Mouse (Mus musculus) ES-Bruce4 (cell line): ENCODE results near the gene Trrap. TPM values are rescaled to one million over a fixed set of nuclear protein-coding genes. Genes with fewer than 3 reads are reported as not detected.

Experiments used
- H3K27ac ChIP-seq: 2 replicates; pipeline ENCODE4 v1.5.1; 2012; ENCODE audit warnings: low read length, inconsistent platforms; ENCODE audit not compliant: insufficient read depth
- H3K27me3 ChIP-seq: 2 replicates; pipeline ENCODE4 v1.6.1; 2012; ENCODE audit warnings: mild to moderate bottlenecking, low read length, inconsistent platforms; ENCODE audit not compliant: control insufficient read depth, poor library complexity, insufficient read depth, severe bottlenecking
- H3K36me3 ChIP-seq: 2 replicates; pipeline ENCODE4 v1.6.1; 2012; ENCODE audit warnings: inconsistent platforms, mild to moderate bottlenecking, low read length, moderate library complexity; ENCODE audit not compliant: control insufficient read depth, poor library complexity, insufficient read depth, severe bottlenecking
- H3K4me1 ChIP-seq: one replicate; pipeline ENCODE4 v1.8.1; 2011; ENCODE audit warnings: low read length; ENCODE audit not compliant: control insufficient read depth, insufficient read depth
- H3K4me3 ChIP-seq: 2 replicates; pipeline ENCODE4 v1.5.1; 2011; ENCODE audit warnings: low read depth, mild to moderate bottlenecking, low read length
- H3K9ac ChIP-seq: 2 replicates; pipeline ENCODE4 v1.6.1; 2012; ENCODE audit warnings: low read depth, mild to moderate bottlenecking, inconsistent platforms; ENCODE audit not compliant: poor library complexity, severe bottlenecking
- H3K9me3 ChIP-seq: replicated peaks from 2 replicates; pipeline ENCODE4 v1.6.1; 2012; ENCODE audit warnings: mild to moderate bottlenecking, low read length, inconsistent platforms; ENCODE audit not compliant: control insufficient read depth, poor library complexity, insufficient read depth, severe bottlenecking
- CTCF ChIP-seq: IDR thresholded peaks from one replicate; pipeline ENCODE4 v1.8.1; 2011; ENCODE audit warnings: low read depth, low read length
- POLR2A ChIP-seq: IDR thresholded peaks from one replicate; pipeline ENCODE4 v1.8.1; 2011; ENCODE audit warnings: low read length; ENCODE audit not compliant: insufficient read depth
- polyA plus RNA-seq: library from polyadenylated mRNA; stranded (reverse); fragments of >200 nt; gene quantifications from 2 replicates; pipeline ENCODE4 v1.2.4, GENCODE M21; 2011; ENCODE audit warnings: low read depth; ENCODE audit not compliant: missing spikeins, insufficient read depth, insufficient read length

The Trrap gene
- polyA plus RNA-seq, 1 experiment = 106 TPM

DNA sequence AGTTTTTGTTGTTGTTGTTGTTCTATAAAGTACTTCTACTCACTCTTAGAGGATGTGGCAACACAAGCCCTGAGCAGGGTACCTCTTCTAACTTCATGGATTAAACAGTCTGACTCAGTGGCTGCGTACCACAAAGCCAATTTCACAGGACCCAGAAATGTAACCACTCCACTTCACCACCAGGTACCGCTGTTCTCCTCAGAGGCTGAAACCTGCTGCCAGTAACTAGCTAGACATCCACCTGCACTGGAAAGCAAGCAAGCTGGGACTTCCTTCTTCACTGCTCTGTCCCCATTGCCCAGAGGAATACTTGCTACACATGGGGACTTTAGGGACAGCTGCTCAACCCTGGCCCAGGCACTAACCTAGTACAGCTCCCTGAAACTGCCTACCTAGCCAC is 140.1 kb downstream of the Trrap start:
- Histone ChIP-seq H3K27ac (no peak overlapping the region), H3K27me3 (no peaks in the 10 kb centered on the region), H3K4me3 (no peak overlapping the region), H3K36me3 (no peaks in the 10 kb centered on the region), H3K9me3 (no peaks in the 10 kb centered on the region), H3K9ac (no peak overlapping the region), H3K4me1 (peaks cover 2% of the 10 kb centered on the region)
- TF ChIP-seq POLR2A = no peak
- peak; percentile 59 for TF ChIP-seq CTCF

Other genes with a start within 250 kb of the Trrap start
- gene Nptx2, start 221.8 kb upstream of the Trrap start, polyA plus RNA-seq = 5.9 and 7.8 TPM in 2 replicates
- 1.8 and 2.9 TPM in 2 replicates for gene Tmem130, start 5.9 kb upstream of the Trrap start, polyA plus RNA-seq
- 18.4 and 19.7 TPM in 2 replicates for gene Smurf1, start 198.1 kb downstream of the Trrap start, polyA plus RNA-seq